Mouse (Mus musculus): ENCODE measurements around the gene Adcy10. TPM values are rescaled to one million over a fixed set of nuclear protein-coding genes. Genes with fewer than 3 reads are reported as not detected.
A peak's percentile ranks its signal among the peaks of the same experiment; 100 is the strongest.

Gene Adcy10
- polyA plus RNA-seq (2015; fragmentation: Nextera tagmentation; extraction: Ambion mirVana) = 0.02 TPM in 1 of 2 replicates, not detected in the other

DNA sequence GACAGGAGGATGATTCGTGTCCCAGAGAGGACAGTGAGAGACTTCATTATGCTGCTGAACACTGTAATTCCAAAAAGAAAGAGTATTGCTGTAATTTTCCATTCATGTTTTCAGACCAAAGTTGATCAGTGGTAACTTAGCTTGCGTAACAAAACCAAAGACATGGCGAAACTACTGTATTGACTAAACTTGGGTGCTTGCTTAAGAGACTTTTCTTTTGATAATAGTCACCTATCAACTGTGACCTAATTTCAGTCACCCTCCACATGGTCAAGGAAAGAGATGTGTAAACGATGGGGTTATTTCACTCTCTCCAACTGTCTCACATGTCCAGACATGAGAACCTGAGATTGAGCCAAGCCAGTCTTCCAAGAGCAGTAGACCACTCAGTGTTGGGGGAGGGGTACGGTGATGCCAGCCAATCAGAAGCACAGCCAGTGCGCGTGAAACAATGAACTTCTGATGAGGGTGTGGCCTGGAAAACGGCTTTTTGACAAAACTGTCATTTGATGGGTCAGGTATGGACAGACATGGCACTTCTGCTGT, at the start of gene Adcy10:
Gene Adcy10, plus strand, starts transcription at position 496 of the 546 bp plus-strand sequence.
- no peaks in the 10 kb centered on the region for H3K36me3 ChIP-seq (ENCODE audit: control insufficient read depth, insufficient read depth, low read length)
- TF ChIP-seq CTCF (IDR thresholded peaks at IDR 0.05; ENCODE audit: low read depth) = no peak
- no peak for TF ChIP-seq EP300 (optimal IDR thresholded peaks at IDR 0.05)
- H3K9me3 ChIP-seq (ENCODE audit: control insufficient read depth, low read length) = no peaks in the 10 kb centered on the region
- no peaks in the 10 kb centered on the region for H3K4me1 ChIP-seq (replicated peaks; ENCODE audit: control insufficient read depth, insufficient read depth)
- no peak for ATAC-seq (ENCODE audit: low FRiP score, low TSS enrichment)
- no peaks in the 10 kb centered on the region for H3K27me3 ChIP-seq (ENCODE audit: control insufficient read depth, insufficient read depth, low read length)
- H3K27ac ChIP-seq (replicated peaks) = no peak within 1 kb of the TSS
- 88% methylated on average over 8 of the region's 8 CpGs for WGBS
- H3K9ac ChIP-seq (ENCODE audit: low read length) = no peak within 1 kb of the TSS
- no peak within 1 kb of the TSS for H3K4me2 ChIP-seq (replicated peaks; ENCODE audit: low read depth)
- no peak within 1 kb of the TSS for H3K4me3 ChIP-seq (ENCODE audit: low read depth, low read length)
- DNase-seq (ENCODE audit: low spot score) = no peak

DNA sequence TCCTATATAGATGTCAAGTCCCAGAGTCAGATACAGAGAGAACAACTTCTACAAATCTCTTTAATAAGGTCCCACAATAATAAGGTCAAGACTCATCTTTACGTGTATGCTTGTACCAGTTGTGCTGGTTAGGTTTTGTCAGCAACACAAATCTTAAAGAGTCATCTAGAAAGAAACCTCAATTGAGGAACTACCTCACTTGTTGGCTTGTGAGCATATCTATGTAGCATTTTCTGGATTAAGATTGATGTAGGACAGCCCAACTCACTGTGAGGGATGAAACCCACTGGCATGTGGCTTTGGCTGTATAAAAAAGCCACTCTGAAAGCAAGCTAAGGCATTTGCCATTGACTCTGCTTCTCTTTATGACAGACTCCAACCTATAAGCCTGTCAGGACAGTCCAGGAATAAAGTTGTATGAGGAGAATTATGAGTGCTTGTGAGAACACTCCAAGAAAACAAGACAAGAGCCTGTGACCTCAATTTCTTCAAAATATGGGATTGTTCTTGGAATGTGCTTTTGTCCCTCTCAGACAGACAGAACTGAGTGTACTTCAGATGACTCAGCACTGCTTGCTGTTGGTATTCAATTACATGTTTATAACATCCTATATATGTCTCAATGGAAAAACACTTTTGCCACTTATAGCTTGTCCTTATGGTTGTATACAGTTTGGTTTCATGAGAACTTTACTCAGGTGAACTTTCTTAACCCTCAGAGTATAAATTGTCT, 46.5 kb upstream of the Adcy10 start:
- WGBS = 86% methylated on average over 1 of the region's 1 CpGs

DNA sequence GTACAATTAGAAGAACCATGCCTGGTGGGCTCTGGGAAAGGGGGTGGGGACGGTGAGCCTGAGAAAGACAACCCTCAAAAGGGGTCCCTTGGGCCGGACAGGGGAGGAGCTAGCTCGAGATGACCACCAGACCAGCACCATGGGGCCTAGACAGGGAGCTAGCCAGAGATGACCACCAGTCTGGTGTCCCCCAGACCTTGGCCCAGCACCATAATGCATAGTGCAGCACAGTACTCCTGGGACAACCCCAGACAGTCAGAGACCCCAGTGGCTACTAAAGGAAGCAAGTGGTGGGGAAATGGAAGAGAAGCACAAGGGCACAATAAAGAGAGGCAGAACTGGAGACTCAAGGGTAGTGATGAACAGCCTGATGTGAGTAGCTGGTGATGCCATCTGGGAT, 44.2 kb upstream of the Adcy10 start:
- 80% methylated on average over 3 of the region's 3 CpGs for WGBS
- no peak for ATAC-seq (ENCODE audit: low FRiP score, low TSS enrichment)

More for the DNA sequence above, 46.5 kb upstream of the Adcy10 start:
- DNase-seq (ENCODE audit: low spot score) = no peak
- Histone ChIP-seq H3K9me3 (ENCODE audit: control insufficient read depth, low read length) (no peaks in the 10 kb centered on the region; the same call in 1 of the 2 replicates), H3K4me2 (replicated peaks; ENCODE audit: low read depth) (no peak overlapping the region), H3K4me1 (replicated peaks; ENCODE audit: control insufficient read depth, insufficient read depth) (no peaks in the 10 kb centered on the region), H3K27ac (replicated peaks) (no peak overlapping the region), H3K36me3 (ENCODE audit: control insufficient read depth, insufficient read depth, low read length) (no peaks in the 10 kb centered on the region), H3K4me3 (ENCODE audit: low read depth, low read length) (no peak overlapping the region), H3K27me3 (ENCODE audit: control insufficient read depth, insufficient read depth, low read length) (no peaks in the 10 kb centered on the region), H3K9ac (ENCODE audit: low read length) (no peak overlapping the region)
- TF ChIP-seq EP300 (optimal IDR thresholded peaks at IDR 0.05) = no peak
- no peak for TF ChIP-seq CTCF (IDR thresholded peaks at IDR 0.05; ENCODE audit: low read depth)
- no peak for ATAC-seq (ENCODE audit: low FRiP score, low TSS enrichment)

DNA sequence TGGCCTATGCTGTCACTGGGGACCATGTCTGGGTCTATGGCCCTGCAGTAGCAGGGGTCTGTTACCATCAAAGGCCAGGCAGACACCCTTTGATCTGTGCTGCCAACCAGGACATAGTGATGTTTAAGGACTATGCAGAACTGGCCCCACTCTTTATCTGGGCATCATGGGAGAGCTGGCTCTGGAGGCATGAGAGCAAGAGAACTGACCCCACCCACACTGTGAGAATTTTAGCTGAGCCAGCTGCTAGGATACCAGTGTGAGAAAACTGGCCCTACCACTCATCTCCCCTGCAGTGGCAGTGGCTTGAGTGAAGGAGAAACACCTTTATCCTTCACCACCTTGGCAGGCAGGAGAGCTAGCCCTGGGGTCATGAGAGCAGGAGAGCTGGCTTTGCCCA, 43.8 kb upstream of the Adcy10 start:
- ATAC-seq (ENCODE audit: low FRiP score, low TSS enrichment) = 0 out of 2 replicates have a peak, but pooled peaks have one; percentile 38
- H3K4me2 ChIP-seq (replicated peaks; ENCODE audit: low read depth) = no peak overlapping the region
- no peak overlapping the region for H3K4me3 ChIP-seq (ENCODE audit: low read depth, low read length)
- H3K27me3 ChIP-seq (ENCODE audit: control insufficient read depth, insufficient read depth, low read length) = no peaks in the 10 kb centered on the region
- H3K4me1 ChIP-seq (replicated peaks; ENCODE audit: control insufficient read depth, insufficient read depth) = no peaks in the 10 kb centered on the region
- DNase-seq (ENCODE audit: low spot score) = no peak
- TF ChIP-seq CTCF (IDR thresholded peaks at IDR 0.05; ENCODE audit: low read depth) = no peak
- TF ChIP-seq EP300 (optimal IDR thresholded peaks at IDR 0.05) = no peak
- H3K27ac ChIP-seq (replicated peaks) = no peak overlapping the region
- no peaks in the 10 kb centered on the region for H3K36me3 ChIP-seq (ENCODE audit: control insufficient read depth, insufficient read depth, low read length)
- H3K9ac ChIP-seq (ENCODE audit: low read length) = no peak overlapping the region
- no peaks in the 10 kb centered on the region for H3K9me3 ChIP-seq (ENCODE audit: control insufficient read depth, low read length)

More for the DNA sequence above, 44.2 kb upstream of the Adcy10 start:
- Histone ChIP-seq H3K9ac (ENCODE audit: low read length) (no peak overlapping the region), H3K4me3 (ENCODE audit: low read depth, low read length) (no peak overlapping the region), H3K36me3 (ENCODE audit: control insufficient read depth, insufficient read depth, low read length) (no peaks in the 10 kb centered on the region), H3K27ac (replicated peaks) (no peak overlapping the region), H3K4me1 (replicated peaks; ENCODE audit: control insufficient read depth, insufficient read depth) (no peaks in the 10 kb centered on the region), H3K9me3 (ENCODE audit: control insufficient read depth, low read length) (no peaks in the 10 kb centered on the region), H3K27me3 (ENCODE audit: control insufficient read depth, insufficient read depth, low read length) (no peaks in the 10 kb centered on the region), H3K4me2 (replicated peaks; ENCODE audit: low read depth) (no peak overlapping the region)
- DNase-seq (ENCODE audit: low spot score) = no peak
- TF ChIP-seq EP300 (optimal IDR thresholded peaks at IDR 0.05) (no peak), CTCF (IDR thresholded peaks at IDR 0.05; ENCODE audit: low read depth) (no peak)

DNA sequence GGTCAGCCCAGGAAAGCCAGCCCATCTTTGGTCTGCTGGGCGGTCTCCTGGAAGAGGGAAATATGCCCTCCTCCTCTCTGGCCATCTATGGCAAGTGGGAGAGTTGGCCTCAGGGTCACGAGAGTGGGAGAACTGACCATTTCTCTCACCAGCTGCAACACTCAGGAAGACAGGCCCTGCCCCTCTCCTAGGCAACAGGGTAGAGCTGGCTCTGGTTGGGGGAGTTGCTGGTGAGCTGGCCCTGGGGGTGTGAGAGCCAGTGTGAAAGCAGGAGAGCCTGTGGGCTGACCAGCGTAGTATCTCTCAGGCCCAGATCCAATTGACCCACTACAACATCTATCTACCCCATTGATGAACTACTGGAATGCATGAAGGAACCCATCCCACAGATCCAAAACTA, 43.3 kb upstream of the Adcy10 start:
- Histone ChIP-seq H3K36me3 (ENCODE audit: control insufficient read depth, insufficient read depth, low read length) (no peaks in the 10 kb centered on the region), H3K4me2 (replicated peaks; ENCODE audit: low read depth) (no peak overlapping the region), H3K27me3 (ENCODE audit: control insufficient read depth, insufficient read depth, low read length) (no peaks in the 10 kb centered on the region), H3K27ac (replicated peaks) (no peak overlapping the region), H3K9ac (ENCODE audit: low read length) (no peak overlapping the region), H3K4me3 (ENCODE audit: low read depth, low read length) (no peak overlapping the region), H3K4me1 (replicated peaks; ENCODE audit: control insufficient read depth, insufficient read depth) (no peaks in the 10 kb centered on the region), H3K9me3 (ENCODE audit: control insufficient read depth, low read length) (no peaks in the 10 kb centered on the region)
- TF ChIP-seq EP300 (optimal IDR thresholded peaks at IDR 0.05) = no peak
- no peak for TF ChIP-seq CTCF (IDR thresholded peaks at IDR 0.05; ENCODE audit: low read depth)
- DNase-seq (ENCODE audit: low spot score) = no peak
- ATAC-seq (ENCODE audit: low FRiP score, low TSS enrichment) = 0 out of 2 replicates have a peak, but pooled peaks have one; percentile 6
- WGBS = 83% methylated on average over 3 of the region's 3 CpGs

DNA sequence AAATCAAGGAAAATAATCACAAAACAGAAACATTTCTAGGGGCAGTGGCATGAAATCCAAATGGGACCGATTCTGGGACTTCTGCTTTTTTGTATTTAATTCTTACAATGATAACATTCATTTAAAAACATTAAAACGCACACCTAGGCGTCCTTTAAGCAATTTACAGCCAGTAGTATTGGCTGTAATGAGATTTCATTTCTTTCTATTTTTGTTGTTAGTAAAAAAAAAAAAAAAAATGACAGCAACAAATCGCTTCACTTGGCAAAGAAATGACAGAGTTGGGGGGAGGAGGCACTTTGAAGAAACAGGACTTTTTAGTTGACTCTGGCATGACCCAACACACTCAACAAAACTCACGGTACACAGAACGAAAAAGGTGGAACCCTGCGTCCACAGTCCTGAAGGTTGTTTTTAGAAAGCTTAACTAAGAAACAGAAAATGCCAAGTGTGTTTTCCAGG, 25.9 kb upstream of the Adcy10 start:
- H3K27ac ChIP-seq (replicated peaks) = peak overlapping the region; percentile 97; the same call in 1 of the 2 replicates
- no peak for TF ChIP-seq CTCF (IDR thresholded peaks at IDR 0.05; ENCODE audit: low read depth)
- TF ChIP-seq EP300 (optimal IDR thresholded peaks at IDR 0.05) = no peak
- H3K9me3 ChIP-seq (ENCODE audit: control insufficient read depth, low read length) = no peaks in the 10 kb centered on the region
- H3K4me3 ChIP-seq (ENCODE audit: low read depth, low read length) = peak overlapping the region; percentile 84
- no peaks in the 10 kb centered on the region for H3K4me1 ChIP-seq (replicated peaks; ENCODE audit: control insufficient read depth, insufficient read depth)
- ATAC-seq (ENCODE audit: low FRiP score, low TSS enrichment) (no peak), DNase-seq (ENCODE audit: low spot score) (no peak)
- H3K27me3 ChIP-seq (ENCODE audit: control insufficient read depth, insufficient read depth, low read length) = no peaks in the 10 kb centered on the region
- H3K36me3 ChIP-seq (ENCODE audit: control insufficient read depth, insufficient read depth, low read length) = no peaks in the 10 kb centered on the region
- peak overlapping the region; percentile 77 for H3K4me2 ChIP-seq (replicated peaks; ENCODE audit: low read depth)
- WGBS = 9% methylated on average over 7 of the region's 7 CpGs
- H3K9ac ChIP-seq (ENCODE audit: low read length) = peak overlapping the region; percentile 90

Data from stomach, postnatal 0 days (tissue).